Mouse (Mus musculus) ES-E14 (cell line): Measurements from ENCODE around the gene Traf3ip2. TPM values are rescaled to one million over a fixed set of nuclear protein-coding genes. Genes with fewer than 3 reads are reported as not detected.

Experiments used
- DNase-seq: peaks from one replicate; pipeline ENCODE4 v3.0.0-alpha.2; 2013; ENCODE audit warnings: low read depth, low spot score
- H3K27ac ChIP-seq: 2 replicates; pipeline ENCODE4 v1.5.1; 2012; ENCODE audit warnings: low read depth, mild to moderate bottlenecking, low read length, moderate library complexity, mixed read lengths; ENCODE audit not compliant: poor library complexity, insufficient read depth, severe bottlenecking
- H3K36me3 ChIP-seq: 2 replicates; pipeline ENCODE4 v1.6.1; 2012; ENCODE audit warnings: mild to moderate bottlenecking, low read length, moderate library complexity, mixed read lengths; ENCODE audit not compliant: control insufficient read depth, poor library complexity, insufficient read depth, severe bottlenecking
- H3K4me1 ChIP-seq, 2 experiments: fragments of 150-350 bp in 1 of 2; sonication (generic) in 1 of 2; 2 replicates each; pipeline ENCODE4 v1.6.1; 2012; ENCODE audit warnings: low read length in 2 of 2, mild to moderate bottlenecking in 1 of 2, mixed read lengths in 1 of 2; ENCODE audit not compliant: control insufficient read depth in 2 of 2, insufficient read depth in 2 of 2, poor library complexity in 1 of 2
- H3K4me3 ChIP-seq, 2 experiments: fragments of 150-350 bp in 1 of 2; sonication (generic) in 1 of 2; 2 replicates each; pipeline ENCODE4 v1.5.1; 2012; ENCODE audit warnings: low read length in 2 of 2, low read depth in 1 of 2, mild to moderate bottlenecking in 1 of 2, mixed read lengths in 1 of 2; ENCODE audit not compliant: insufficient read depth in 1 of 2, poor library complexity in 1 of 2, severe bottlenecking in 1 of 2
- H3K9ac ChIP-seq: 2 replicates; pipeline ENCODE4 v1.6.1; 2012; ENCODE audit warnings: low read depth, mild to moderate bottlenecking, low read length, mixed read lengths; ENCODE audit not compliant: poor library complexity, insufficient read depth, severe bottlenecking
- H3K9me3 ChIP-seq: fragments of 150-350 bp; sonication (generic); 2 replicates; pipeline ENCODE4 v1.6.1; 2012; ENCODE audit warnings: low read depth, mild to moderate bottlenecking, low read length; ENCODE audit not compliant: control insufficient read depth, insufficient read depth
- CHD2 ChIP-seq: IDR thresholded peaks from 2 replicates; pipeline ENCODE4 v1.6.1; 2014; ENCODE audit warnings: mild to moderate bottlenecking, low read depth, low read length, inconsistent platforms
- HCFC1 ChIP-seq: IDR thresholded peaks from 2 replicates; pipeline ENCODE4 v1.6.1; 2012; ENCODE audit warnings: low read length, inconsistent platforms, borderline replicate concordance; ENCODE audit not compliant: insufficient read depth
- MAFK ChIP-seq: IDR thresholded peaks from 2 replicates; pipeline ENCODE4 v1.6.1; 2014; ENCODE audit warnings: mild to moderate bottlenecking, low read depth, low read length, inconsistent platforms; ENCODE audit not compliant: insufficient read depth
- ZC3H11A ChIP-seq: IDR thresholded peaks from 2 replicates; pipeline ENCODE4 v1.6.1; 2012; ENCODE audit warnings: low read depth, mild to moderate bottlenecking, inconsistent platforms, low read length, borderline replicate concordance
- ZNF384 ChIP-seq: IDR thresholded peaks from 2 replicates; pipeline ENCODE4 v1.6.1; 2012; ENCODE audit warnings: low read depth, low read length, inconsistent platforms
- in situ Hi-C, 2 experiments: fragments of 600-800 bp; cut with MboI; formaldehyde crosslinking; loops; one replicate each; pipeline ENCODE4 v1.15.1; 2025; ENCODE audit warnings: low sequenced_read_pairs in 2 of 2, inconsistent platforms in 1 of 2; ENCODE audit not compliant: unreplicated experiment in 2 of 2
- total RNA-seq: library from RNA; depleted of rRNA; stranded (reverse); fragments of 300-350 nt; gene quantifications from 2 replicates; pipeline ENCODE4 v1.2.3, GENCODE M21; 2012

Gene Traf3ip2
- total RNA-seq, 1 experiment, result 9.2 TPM

- H3K9me3 ChIP-seq, result no peaks in the 10 kb centered on the region
- no peak overlapping the region for H3K4me3 ChIP-seq
- no peak overlapping the region for H3K9ac ChIP-seq
- H3K36me3 ChIP-seq, result peaks cover 5% of the 10 kb centered on the region; the same call in 1 of the 2 replicates
- peaks cover 11 to 21% of the 10 kb centered on the region in 2 experiments for H3K4me1 ChIP-seq
- in situ Hi-C loops, result no loop called here
- DNase-seq, result no peak
- no peak for TF ChIP-seq MAFK
- no peak for TF ChIP-seq HCFC1
- TF ChIP-seq CHD2, result no peak
- TF ChIP-seq ZC3H11A, result no peak
- no peak for TF ChIP-seq ZNF384
- no peak overlapping the region for H3K27ac ChIP-seq
These were observed 7.9 kb downstream of the Traf3ip2 start for GRCm38 (mm10) chr10:39620626-39621025.

- Histone ChIP-seq H3K27ac (no peak overlapping the region), H3K9ac (no peak overlapping the region), H3K9me3 (no peaks in the 10 kb centered on the region), H3K4me1 (peaks cover 0 to 11% of the 10 kb centered on the region in 2 experiments; a peak in 2 of 4 replicates), H3K36me3 (peaks cover 5% of the 10 kb centered on the region), H3K4me3 (no peak overlapping the region)
- in situ Hi-C loops, result no loop called here
- DNase-seq, result no peak
- TF ChIP-seq HCFC1 (no peak), MAFK (no peak), CHD2 (no peak), ZNF384 (no peak), ZC3H11A (no peak)
These were observed 11.1 kb downstream of the Traf3ip2 start for GRCm38 (mm10) chr10:39623806-39624205.

DNA sequence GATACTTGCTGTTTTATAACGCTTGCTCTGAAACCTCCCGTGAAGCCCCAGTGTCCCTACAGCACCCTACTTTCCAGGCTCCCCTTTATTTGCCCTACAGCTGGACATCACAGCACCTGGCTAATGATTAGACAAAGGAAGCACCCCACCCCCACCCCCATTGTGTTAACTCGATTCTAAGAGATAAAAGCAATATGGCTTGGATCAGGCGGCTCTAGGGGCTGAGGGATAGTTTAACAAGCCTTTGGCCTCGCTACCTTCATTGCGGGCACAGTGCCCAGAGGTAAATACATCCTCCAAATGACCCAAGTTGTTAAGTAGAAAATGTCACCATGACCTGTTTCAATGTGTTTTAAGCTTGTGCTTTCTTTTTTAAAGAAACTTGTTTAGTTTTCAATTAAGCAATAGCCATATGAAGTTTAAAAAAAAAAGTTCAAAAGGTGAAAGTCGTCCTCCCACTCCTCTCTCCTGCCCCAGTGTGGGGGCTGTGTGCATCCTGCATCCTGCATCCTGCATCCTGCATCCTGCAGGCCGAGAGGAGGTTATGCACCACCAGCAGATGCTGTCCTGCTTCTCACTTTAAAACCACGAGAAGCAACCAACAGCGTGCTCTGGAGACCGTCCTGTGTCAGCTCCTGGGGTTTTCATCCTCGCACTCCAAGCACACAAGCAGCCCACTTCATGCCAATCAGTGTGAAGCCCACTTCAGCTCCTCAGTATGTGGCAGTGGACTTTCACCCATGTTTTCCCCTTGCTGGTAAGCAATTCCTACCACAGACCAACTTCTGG is 12.3 kb downstream of the Traf3ip2 start:
- peaks cover 5% of the 10 kb centered on the region for H3K36me3 ChIP-seq
- no peak overlapping the region for H3K4me3 ChIP-seq
- TF ChIP-seq ZNF384 (no peak), HCFC1 (no peak), ZC3H11A (no peak), MAFK (no peak), CHD2 (no peak)
- in situ Hi-C loops, result no loop called here
- H3K27ac ChIP-seq, result no peak overlapping the region
- H3K9ac ChIP-seq, result no peak overlapping the region
- no peaks in the 10 kb centered on the region for H3K9me3 ChIP-seq
- DNase-seq, result no peak
- peaks cover 11 to 14% of the 10 kb centered on the region in 2 experiments for H3K4me1 ChIP-seq

- peaks cover 11 to 14% of the 10 kb centered on the region in 2 experiments for H3K4me1 ChIP-seq
- H3K4me3 ChIP-seq, result no peak overlapping the region
- H3K36me3 ChIP-seq, result peaks cover 5% of the 10 kb centered on the region
- H3K9ac ChIP-seq, result no peak overlapping the region
- no peak overlapping the region for H3K27ac ChIP-seq
- TF ChIP-seq ZNF384 (no peak), ZC3H11A (no peak), CHD2 (no peak), HCFC1 (no peak), MAFK (no peak)
- H3K9me3 ChIP-seq, result no peaks in the 10 kb centered on the region
- in situ Hi-C loops, result no loop called here
- no peak for DNase-seq
These were observed 13.0 kb downstream of the Traf3ip2 start for GRCm38 (mm10) chr10:39625626-39626260.
